Mouse (Mus musculus) left cerebral cortex, adult 11 months (tissue): Measurements from ENCODE around the gene Ltbp2.

Experiments
- DNase-seq: peaks from one replicate; pipeline ENCODE4 v3.0.0; 2022; ENCODE audit warnings: low spot score

The Ltbp2 gene

DNA sequence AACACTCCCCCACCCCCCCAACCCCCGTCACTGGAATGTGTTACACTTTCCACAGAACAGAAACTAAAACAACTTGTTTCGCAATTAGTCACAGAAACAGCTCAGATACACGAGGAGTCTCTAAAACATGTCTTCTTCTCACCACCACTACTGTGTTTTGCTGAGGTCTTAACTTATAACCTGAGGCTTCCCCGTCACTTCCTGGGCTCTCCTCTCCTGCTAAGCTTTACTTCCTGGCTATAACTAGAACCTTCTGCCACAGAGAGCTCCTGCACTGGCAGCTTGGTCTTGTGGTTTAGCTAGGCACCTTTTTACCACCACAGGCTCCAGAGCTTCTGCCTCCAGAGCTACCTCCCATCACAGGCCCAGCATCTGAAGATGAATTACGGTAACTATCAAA, 113.8 kb downstream of the Ltbp2 start:
- no peak for DNase-seq

DNA sequence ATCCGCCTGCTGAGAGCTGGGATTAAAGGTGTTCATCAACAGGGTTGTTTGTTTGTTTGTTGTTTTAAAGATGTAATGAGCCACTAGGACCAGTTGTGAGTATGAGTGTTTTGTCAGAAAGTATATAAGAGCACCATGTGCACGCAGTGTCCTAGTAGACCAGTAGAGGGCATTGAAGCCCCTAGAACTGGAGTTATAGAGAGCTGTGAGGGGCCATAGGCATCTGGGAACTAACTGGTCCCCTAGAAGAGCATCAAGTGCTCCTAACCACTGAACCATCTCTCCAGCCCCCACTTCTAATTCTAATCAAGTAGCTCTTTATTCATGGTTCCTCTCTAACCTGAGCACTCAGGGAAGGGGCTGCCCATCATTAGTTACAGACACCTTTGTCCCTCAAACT, 117.3 kb downstream of the Ltbp2 start:
- no peak for DNase-seq

DNA sequence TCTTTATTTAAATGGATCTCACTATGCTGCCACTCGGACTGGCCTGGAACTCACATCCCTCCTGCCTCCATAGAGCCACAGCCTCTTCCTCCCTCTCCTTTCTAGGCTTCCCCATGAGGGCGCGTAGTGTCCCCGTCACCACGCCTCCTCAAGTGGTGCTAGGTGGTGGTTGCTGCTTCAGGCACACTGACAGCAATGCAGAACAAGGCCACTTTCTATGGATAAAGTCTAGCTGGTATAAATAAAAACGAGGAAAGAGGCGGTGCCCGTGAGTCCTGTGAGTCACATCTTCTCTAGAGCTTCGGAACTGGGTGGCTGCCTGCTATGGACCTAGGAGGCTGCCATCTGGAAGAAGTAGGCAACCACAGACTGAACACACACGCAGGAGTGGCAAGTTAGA, 120.3 kb downstream of the Ltbp2 start:
- DNase-seq = no peak

DNA sequence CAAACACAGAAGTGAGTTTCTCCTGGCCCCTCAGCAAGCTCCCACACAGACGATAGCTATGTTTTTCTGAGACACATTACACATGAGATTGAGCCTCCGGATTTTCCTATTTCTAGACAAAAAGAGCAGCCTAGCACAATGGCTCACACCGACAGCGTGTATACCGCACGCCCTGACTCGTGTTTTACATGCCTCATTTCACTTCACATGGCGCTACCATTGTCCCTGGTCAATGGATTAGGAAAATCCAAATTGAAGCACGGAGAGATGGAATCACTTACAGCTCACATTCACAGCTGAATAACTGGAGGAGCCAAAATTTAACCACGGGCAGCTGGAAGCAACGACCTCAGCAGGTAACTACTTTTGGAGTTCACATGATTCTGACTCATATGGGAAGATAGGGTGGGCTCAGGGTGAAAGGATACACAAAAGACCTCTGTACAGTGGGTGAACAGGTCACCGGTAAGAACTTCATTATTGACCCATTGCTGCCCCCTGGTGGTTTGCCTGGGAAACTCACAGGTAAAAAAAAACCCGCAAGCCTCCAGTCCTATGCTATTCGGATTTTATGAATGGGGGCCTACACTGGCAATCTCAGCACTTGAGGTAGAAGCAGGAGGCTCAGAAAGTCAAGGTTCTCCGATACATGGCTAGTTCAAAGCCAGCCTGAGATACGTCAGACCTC, 121.2 kb downstream of the Ltbp2 start:
- no peak for DNase-seq

DNA sequence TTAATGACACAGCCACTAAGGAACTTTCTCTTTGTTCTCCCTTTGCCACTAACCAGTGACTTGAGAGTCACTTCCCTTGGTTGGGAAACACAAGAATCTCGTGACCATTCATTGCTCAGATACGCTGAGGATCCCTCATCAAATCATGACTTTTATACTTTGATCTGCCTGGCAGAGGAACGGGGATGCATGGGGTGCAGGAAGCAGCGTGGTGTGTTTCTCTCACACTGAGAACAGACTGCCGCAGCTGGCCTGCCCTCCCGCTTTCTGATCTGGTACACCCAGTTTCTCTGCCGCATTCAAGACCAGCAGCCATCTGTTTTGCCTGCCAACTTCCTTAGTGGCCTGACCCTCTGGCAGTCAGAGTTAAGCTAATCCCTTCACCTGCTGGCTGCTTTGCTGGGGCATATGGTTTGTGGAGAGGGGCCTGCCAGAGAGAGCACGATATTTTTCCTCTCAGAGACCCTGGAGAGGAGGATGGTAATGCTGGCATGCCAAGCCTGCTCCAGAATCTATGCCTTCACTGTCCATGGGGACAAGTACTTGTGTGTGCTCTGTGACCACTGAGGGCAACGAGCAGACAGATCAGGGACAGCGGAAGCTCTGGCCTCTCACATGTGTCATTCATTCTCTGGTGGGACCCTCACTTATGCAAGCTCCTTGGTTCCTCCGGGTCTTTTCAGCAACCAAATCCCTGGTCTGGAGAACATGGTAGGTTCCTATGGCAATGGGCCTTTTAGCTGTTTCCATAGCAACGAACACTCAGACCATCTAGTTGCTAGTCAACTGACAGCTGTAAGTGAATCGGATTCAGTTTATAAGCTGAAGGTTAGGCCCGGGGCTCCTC, 124.0 kb downstream of the Ltbp2 start:
- no peak for DNase-seq

DNA sequence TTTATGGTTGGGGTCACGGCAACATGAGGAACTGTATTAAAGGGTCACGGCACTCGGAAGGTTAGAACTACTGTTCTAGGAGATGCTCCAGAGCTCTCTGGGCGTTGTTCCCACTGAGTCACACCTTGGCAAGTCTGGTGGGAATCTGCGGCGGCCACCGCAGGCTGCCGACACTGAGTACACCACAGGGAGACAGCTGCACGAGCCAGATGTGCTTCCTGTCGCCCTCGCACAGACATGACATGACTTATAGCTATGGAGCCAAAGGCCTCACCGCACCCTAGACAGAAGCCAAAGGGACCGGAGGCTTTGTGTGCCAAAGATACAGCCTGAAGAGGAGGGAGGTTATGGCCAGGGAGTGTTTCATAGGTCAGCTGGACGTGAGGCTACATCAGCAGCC, 125.7 kb downstream of the Ltbp2 start:
- no peak for DNase-seq

DNA sequence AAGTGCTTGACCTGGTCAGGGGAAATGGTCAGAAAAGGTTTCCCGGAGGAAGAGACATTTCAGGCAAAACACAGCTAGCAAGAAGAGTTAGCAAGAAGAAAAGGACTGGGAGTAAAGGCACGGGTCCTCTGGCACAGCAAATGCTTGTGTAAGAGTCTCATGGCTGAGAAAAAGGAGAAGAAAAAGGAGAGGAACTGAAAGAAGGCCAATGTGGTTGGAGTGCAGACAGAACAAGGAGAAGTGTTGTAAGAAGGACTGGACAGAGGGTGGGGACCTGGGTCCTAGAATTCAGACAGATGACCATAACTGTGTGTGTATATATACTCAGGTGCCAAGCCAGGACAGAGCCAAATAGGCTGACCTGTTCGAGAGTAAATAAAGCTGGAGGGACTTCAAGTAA, 128.2 kb downstream of the Ltbp2 start:
- DNase-seq = no peak

DNA sequence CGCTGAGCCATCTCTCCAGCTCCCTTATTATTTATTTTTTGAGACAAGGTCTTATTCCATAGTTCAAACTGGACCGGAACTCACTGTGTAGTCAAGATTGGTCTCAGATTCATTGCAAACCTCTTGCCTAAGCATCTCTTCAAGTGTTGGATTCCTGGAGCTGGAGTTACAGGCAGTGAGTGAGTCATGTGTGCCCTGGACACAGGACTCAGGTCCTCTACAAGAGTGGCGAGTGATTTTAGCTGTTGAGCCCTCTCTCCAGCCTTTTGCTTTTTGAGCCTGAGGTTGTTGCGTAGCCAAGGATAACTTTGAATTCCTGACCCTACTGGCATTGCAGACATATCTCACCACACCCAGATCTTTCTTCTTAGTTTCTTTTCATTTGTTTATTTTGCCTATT, 130.6 kb downstream of the Ltbp2 start:
- no peak for DNase-seq

DNA sequence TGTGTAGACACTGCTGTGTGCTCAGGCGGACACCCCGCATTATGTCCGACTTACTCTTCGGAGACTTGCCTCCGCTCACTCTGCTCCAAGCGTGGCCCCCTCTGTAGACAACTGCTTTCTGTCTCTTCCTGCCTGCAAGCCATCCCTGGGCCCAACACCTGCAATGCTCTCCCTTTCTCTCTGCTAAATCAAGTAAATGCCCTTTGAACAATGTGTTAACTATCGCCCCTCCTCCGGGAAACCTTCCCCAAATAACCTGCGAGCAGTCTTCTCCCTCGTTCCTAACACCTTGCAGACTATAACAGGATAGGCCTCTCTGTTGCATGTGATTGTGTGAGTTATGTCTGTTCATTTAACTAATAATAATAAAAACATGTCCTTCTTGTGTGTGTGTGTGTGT, 132.8 kb downstream of the Ltbp2 start:
- DNase-seq = no peak

DNA sequence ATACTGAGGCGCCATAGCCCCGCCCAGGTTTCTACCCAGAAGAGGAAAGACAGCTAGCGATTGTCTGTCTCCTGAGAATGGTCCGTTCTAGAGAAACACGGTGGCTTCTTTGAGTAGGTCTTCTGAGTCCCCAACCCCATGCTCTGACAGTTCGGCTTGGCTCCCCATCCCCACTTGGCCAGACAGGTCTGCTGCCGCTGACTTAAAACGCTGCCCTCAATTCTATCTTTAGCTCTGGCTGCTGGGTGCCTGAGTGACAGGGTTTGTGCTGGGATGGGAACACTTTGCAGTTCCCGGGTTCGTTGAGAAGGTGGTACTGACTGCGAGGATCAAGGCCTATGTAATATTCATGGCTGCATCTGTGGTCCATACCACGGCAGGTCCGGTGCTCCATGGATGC, 143.0 kb downstream of the Ltbp2 start:
- no peak for DNase-seq
